Mouse (Mus musculus) urinary bladder, adult 2 months (tissue): ENCODE measurements around the gene Vmn1r100. TPM values are rescaled to one million over a fixed set of nuclear protein-coding genes. Genes with fewer than 3 reads are reported as not detected.
"Not testable (repeated sequence)": the region's sequence is repeated elsewhere in the genome, so short reads cannot be mapped to it uniquely, and the experiment has no call there.

Experiments used
- DNase-seq: peaks from one replicate; pipeline ENCODE4 v3.0.0; 2022; ENCODE audit warnings: low spot score
- polyA plus RNA-seq: library from polyadenylated mRNA; depleted of rRNA; stranded (reverse); fragments of >200 nt; gene quantifications from 2 replicates; pipeline ENCODE4 v1.2.3, GENCODE M21; 2012; rRNA removed

Vmn1r100 gene
- polyA plus RNA-seq: not detected in 2 replicates

DNA sequence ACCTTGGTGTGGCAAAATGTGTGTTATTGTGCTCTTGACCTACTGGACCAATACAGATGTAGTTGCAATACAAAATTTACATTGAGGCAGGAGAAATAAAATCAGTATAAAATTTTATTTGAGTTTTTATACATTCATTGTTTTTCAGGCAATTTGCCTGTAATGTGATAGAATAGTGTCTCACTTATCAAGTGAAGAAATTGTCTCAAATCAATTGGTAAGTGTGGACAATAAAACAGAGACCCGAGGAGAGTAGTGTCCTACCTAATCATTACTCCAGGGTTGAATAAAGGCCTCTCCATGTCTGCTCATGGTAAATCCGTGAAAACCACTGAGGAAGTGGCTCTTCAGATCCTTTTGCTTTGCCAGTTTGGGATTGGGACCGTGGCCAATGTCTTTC lies at the start of gene Vmn1r100:
Vmn1r100 (plus strand) TSS at position 301 of the 400 bp plus-strand sequence.
- not testable (repeated sequence) for DNase-seq

DNA sequence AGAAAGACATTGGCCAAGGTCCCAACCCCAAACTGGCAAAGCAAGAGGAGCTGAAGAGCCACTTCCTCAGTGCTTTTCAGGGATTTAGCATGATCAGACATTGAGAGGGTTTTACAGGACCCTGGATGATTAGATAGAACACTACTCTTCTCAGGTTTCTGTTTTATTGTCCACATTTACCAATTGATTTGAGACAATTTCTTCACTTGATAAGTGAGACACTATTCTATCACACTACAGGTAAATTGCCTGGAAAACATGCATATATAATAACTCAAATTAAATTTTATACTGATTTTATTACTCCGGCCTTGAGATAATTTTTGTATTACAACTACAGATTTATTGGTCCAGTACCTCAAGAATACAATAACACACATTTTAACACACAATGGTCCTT lies 42.4 kb upstream of the Vmn1r100 start, which contains the start of gene Gm5728:
Gm5728 (minus strand) TSS at position 101 of the 400 bp plus-strand sequence.
- DNase-seq: not testable (repeated sequence)

DNA sequence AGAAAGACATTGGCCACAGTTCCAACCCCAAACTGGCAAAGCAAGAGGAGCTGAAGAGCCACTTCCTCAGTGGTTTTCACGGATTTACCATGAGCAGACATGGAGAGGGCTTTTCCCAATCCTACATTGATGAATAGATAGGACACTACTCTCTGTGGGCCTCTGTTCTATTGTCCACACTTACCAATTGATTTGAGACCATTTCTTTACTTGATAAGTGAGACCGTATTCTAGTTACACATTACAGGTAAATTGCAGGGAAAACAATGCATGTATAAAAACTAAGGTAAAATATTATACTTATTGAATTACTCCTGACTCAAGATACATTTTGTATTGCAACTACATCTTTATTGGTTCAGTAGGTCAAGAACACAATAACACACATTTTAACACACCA lies 24.8 kb downstream of the Vmn1r100 start, which contains the start of gene Vmn1r101:
Vmn1r101 (minus strand) TSS at position 101 of the 400 bp plus-strand sequence.
- DNase-seq: not testable (repeated sequence)

Other genes starting within 250 kb of the Vmn1r100 start
- not detected in 2 replicates for gene Vmn1r94, start 249.6 kb upstream of the Vmn1r100 start, polyA plus RNA-seq
- gene Vmn1r95, start 224.2 kb upstream of the Vmn1r100 start, polyA plus RNA-seq: not detected in 2 replicates
- not detected in 2 replicates for gene Gm6164, start 212.3 kb upstream of the Vmn1r100 start, polyA plus RNA-seq
- gene Gm4498, start 184.1 kb upstream of the Vmn1r100 start, polyA plus RNA-seq: not detected in 2 replicates
- gene Gm5890, start 155.1 kb upstream of the Vmn1r100 start, polyA plus RNA-seq: not detected in 2 replicates
- gene Gm4133, start 83.9 kb upstream of the Vmn1r100 start, polyA plus RNA-seq: not detected in 2 replicates
- not detected in 2 replicates for gene Gm5728, start 42.5 kb upstream of the Vmn1r100 start, polyA plus RNA-seq
- gene Vmn1r101, start 24.7 kb downstream of the Vmn1r100 start, polyA plus RNA-seq: not detected in 2 replicates
- gene Gm10670, start 57.0 kb downstream of the Vmn1r100 start, polyA plus RNA-seq: not detected in 2 replicates
- gene Vmn1r103, start 92.6 kb downstream of the Vmn1r100 start, polyA plus RNA-seq: not detected in 2 replicates
- not detected in 2 replicates for gene Vmn1r104, start 115.9 kb downstream of the Vmn1r100 start, polyA plus RNA-seq
- gene Gm5726, start 127.8 kb downstream of the Vmn1r100 start, polyA plus RNA-seq: not detected in 2 replicates
- not detected in 2 replicates for gene Gm4141, start 158.3 kb downstream of the Vmn1r100 start, polyA plus RNA-seq
- not detected in 2 replicates for gene Gm4513, start 181.1 kb downstream of the Vmn1r100 start, polyA plus RNA-seq